Mouse (Mus musculus) kidney, adult 2 months (tissue): Measurements from ENCODE around the gene G6pc3. TPM values are rescaled to one million over a fixed set of nuclear protein-coding genes. Genes with fewer than 3 reads are reported as not detected.

Source experiments
- DNase-seq: peaks from one replicate; pipeline ENCODE4 v3.0.0; 2021
- H3K27ac ChIP-seq: fragments of 200-500 bp; 2 replicates; pipeline ENCODE4 v1.5.1; 2012; ENCODE audit warnings: low read depth, low read length, control low read depth, inconsistent platforms; ENCODE audit not compliant: insufficient read depth
- H3K27me3 ChIP-seq: fragments of 200-500 bp; replicated peaks from 2 replicates; pipeline ENCODE4 v1.6.1; 2012; ENCODE audit warnings: mild to moderate bottlenecking, moderate library complexity, low read length, inconsistent platforms; ENCODE audit not compliant: control insufficient read depth, insufficient read depth
- H3K36me3 ChIP-seq: fragments of 200-500 bp; 2 replicates; pipeline ENCODE4 v1.6.1; 2012; ENCODE audit warnings: mild to moderate bottlenecking, moderate library complexity, low read length, inconsistent platforms; ENCODE audit not compliant: control insufficient read depth, insufficient read depth
- H3K4me1 ChIP-seq: fragments of 200-500 bp; 2 replicates; pipeline ENCODE4 v1.6.1; 2011; ENCODE audit warnings: low read length; ENCODE audit not compliant: control insufficient read depth, insufficient read depth
- H3K4me3 ChIP-seq: fragments of 200-500 bp; 2 replicates; pipeline ENCODE4 v1.5.1; 2011; ENCODE audit warnings: mild to moderate bottlenecking, low read depth, low read length, control low read depth; ENCODE audit not compliant: insufficient read depth
- CTCF ChIP-seq: fragments of 200-500 bp; conservative IDR thresholded peaks from 2 replicates; pipeline ENCODE4 v1.5.1; 2011; ENCODE audit warnings: low read depth, mild to moderate bottlenecking, control low read depth, low read length, moderate library complexity, mixed read lengths; ENCODE audit not compliant: insufficient read depth, insufficient read length
- POLR2A ChIP-seq: fragments of 200-500 bp; IDR thresholded peaks from one replicate; pipeline ENCODE4 v1.6.1; 2011; ENCODE audit warnings: low read depth, low read length, control low read depth
- WGBS: fragments of 180-500 bp; shearing (Covaris S2); methylation state at CpG from one replicate; pipeline ENCODE4 v1.1.7; 2018; 5-methylcytosine and 5-hydroxymethylcytosine counted together
- polyA plus RNA-seq: library from polyadenylated mRNA; depleted of rRNA; stranded (reverse); fragments of >200 nt; gene quantifications from 2 replicates; pipeline ENCODE4 v1.2.3, GENCODE M21; 2012

G6pc3 gene
- polyA plus RNA-seq, 1 experiment, result 127 TPM

GRCm38 (mm10) chr11:102211936-102212341 is 22.5 kb downstream of the G6pc3 start:
- H3K27ac ChIP-seq, result no peak overlapping the region
- H3K4me1 ChIP-seq, result peaks cover 37% of the 10 kb centered on the region
- DNase-seq, result peak; percentile 56
- no peaks in the 10 kb centered on the region for H3K27me3 ChIP-seq
- WGBS, result 54% methylated on average over 18 of the region's 18 CpGs
- no peaks in the 10 kb centered on the region for H3K36me3 ChIP-seq
- no peak for TF ChIP-seq POLR2A
- no peak for TF ChIP-seq CTCF
- H3K4me3 ChIP-seq, result no peak overlapping the region

- Histone ChIP-seq H3K36me3 (no peaks in the 10 kb centered on the region), H3K27me3 (no peaks in the 10 kb centered on the region), H3K27ac (no peak overlapping the region), H3K4me3 (no peak overlapping the region), H3K4me1 (peaks cover 54% of the 10 kb centered on the region)
- 60% methylated on average over 10 of the region's 10 CpGs for WGBS
- TF ChIP-seq POLR2A, result no peak
- TF ChIP-seq CTCF, result no peak
- DNase-seq, result no peak
Measured at GRCm38 (mm10) chr11:102214430-102215156, 25.2 kb downstream of the G6pc3 start.

GRCm38 (mm10) chr11:102215511-102215910 is 26.1 kb downstream of the G6pc3 start:
- no peak overlapping the region for H3K4me3 ChIP-seq
- H3K4me1 ChIP-seq, result peaks cover 56% of the 10 kb centered on the region
- 42% methylated on average over 11 of the region's 11 CpGs for WGBS

GRCm38 (mm10) chr11:102216056-102216885 is 26.9 kb downstream of the G6pc3 start:
- peak; percentile 91 for DNase-seq
- WGBS, result 14% methylated on average over 12 of the region's 12 CpGs
- H3K4me3 ChIP-seq, result no peak overlapping the region
- no peaks in the 10 kb centered on the region for H3K36me3 ChIP-seq
- peaks cover 56% of the 10 kb centered on the region for H3K4me1 ChIP-seq
- H3K27me3 ChIP-seq, result no peaks in the 10 kb centered on the region
- TF ChIP-seq POLR2A (no peak), CTCF (0 out of 2 replicates have a peak, but pooled peaks have one; percentile 9)
- H3K27ac ChIP-seq, result no peak overlapping the region

More at GRCm38 (mm10) chr11:102215511-102215910, 26.1 kb downstream of the G6pc3 start:
- Histone ChIP-seq H3K36me3 (no peaks in the 10 kb centered on the region), H3K27ac (no peak overlapping the region), H3K27me3 (no peaks in the 10 kb centered on the region)
- TF ChIP-seq POLR2A (no peak), CTCF (no peak)
- DNase-seq, result no peak

DNA sequence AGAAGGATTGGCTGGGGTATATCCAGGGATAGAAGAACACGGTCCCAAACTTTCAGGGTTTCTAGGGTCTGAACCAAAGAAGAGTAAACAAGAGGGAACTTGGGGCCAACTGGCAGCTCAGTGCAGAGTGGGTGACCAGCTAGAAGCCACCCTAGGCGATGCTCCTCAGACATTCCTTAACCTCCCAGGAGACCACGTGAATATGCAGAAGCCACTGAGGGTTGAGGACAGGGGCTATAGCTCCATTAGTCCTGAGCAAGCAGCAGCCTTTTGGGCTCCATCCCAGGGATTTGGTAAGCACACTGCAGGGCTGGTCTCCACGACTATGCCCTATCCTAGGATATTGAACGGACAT is 27.4 kb downstream of the G6pc3 start:
- DNase-seq, result no peak
- H3K36me3 ChIP-seq, result no peaks in the 10 kb centered on the region
- peaks cover 54% of the 10 kb centered on the region for H3K4me1 ChIP-seq
- no peaks in the 10 kb centered on the region for H3K27me3 ChIP-seq
- no peak overlapping the region for H3K4me3 ChIP-seq
- H3K27ac ChIP-seq, result no peak overlapping the region
- 45% methylated on average over 5 of the region's 5 CpGs for WGBS
- no peak for TF ChIP-seq CTCF
- TF ChIP-seq POLR2A, result no peak

GRCm38 (mm10) chr11:102217396-102217795 is 28.0 kb downstream of the G6pc3 start:
- peak; percentile 22 for DNase-seq
- Histone ChIP-seq H3K27ac (no peak overlapping the region), H3K36me3 (no peaks in the 10 kb centered on the region), H3K4me3 (no peak overlapping the region), H3K27me3 (no peaks in the 10 kb centered on the region), H3K4me1 (peaks cover 57% of the 10 kb centered on the region)
- TF ChIP-seq POLR2A, result no peak
- no peak for TF ChIP-seq CTCF
- WGBS, result 71% methylated on average over 6 of the region's 6 CpGs

DNA sequence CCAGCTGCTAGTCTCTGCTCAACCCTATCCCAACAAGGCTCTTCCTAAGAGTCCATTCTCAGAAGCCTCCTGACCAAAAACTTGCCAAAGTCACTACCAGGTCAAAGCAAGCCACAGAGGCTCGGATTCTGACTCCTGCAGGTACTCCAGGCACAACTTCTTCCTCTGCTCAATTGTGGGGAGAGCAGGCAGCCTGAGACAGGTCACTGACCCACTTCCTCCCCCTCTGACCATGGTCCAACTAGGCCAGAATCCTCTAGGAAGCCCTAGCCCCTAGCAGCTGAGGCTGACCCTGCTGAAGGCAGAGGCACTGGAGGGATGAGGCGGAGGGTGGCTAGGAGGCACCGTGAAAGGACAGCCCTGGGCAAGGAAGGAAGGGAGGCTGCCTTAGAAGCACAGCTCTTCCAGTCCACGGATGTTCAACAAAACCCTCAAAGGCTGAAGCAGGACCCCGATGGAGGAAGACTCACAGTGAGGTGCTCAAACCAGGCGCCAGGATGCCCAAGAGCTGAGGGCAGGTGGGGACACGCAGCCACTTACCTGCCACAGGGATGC is 28.5 kb downstream of the G6pc3 start:
- H3K4me1 ChIP-seq, result peaks cover 61% of the 10 kb centered on the region
- H3K27ac ChIP-seq, result peak overlapping the region; percentile 44
- DNase-seq, result peak; percentile 56
- peak overlapping the region; percentile 40 for H3K4me3 ChIP-seq
- no peaks in the 10 kb centered on the region for H3K36me3 ChIP-seq
- H3K27me3 ChIP-seq, result no peaks in the 10 kb centered on the region
- TF ChIP-seq CTCF, result no peak
- TF ChIP-seq POLR2A, result no peak
- WGBS, result 44% methylated on average over 7 of the region's 7 CpGs
